Mouse (Mus musculus) liver, embryonic 14.5 days (tissue): ENCODE measurements at regions not wholly inside any gene's neighbourhood (a gene's known extent, or its start where the extent isn't known, plus 50 kb on each side); places are given as distances from the start of the nearest gene placed in this dataset.

Source experiments
- CTCF ChIP-seq: IDR thresholded peaks from 2 replicates; pipeline ENCODE4 v1.5.1; 2016; ENCODE audit warnings: antibody characterized with exemption, low read depth, control low read depth
- EP300 ChIP-seq: IDR thresholded peaks from 2 replicates; pipeline ENCODE4 v1.6.1; 2016; ENCODE audit warnings: antibody characterized with exemption, low read depth

- TF ChIP-seq CTCF (no peak), EP300 (no peak)
Measured at GRCm38 (mm10) chr4:26800831-26801230, 454.1 kb upstream of the Manea start.
